Mouse (Mus musculus) left cerebral cortex, adult 9 months (tissue): ENCODE measurements at regions not wholly inside any gene's neighbourhood (a gene's known extent, or its start where the extent isn't known, plus 50 kb on each side); places are given as distances from the start of the nearest gene placed in this dataset.
"Not testable (repeated sequence)": the region's sequence is repeated elsewhere in the genome, so short reads cannot be mapped to it uniquely, and the experiment has no call there.

Source experiments
- DNase-seq, 2 experiments: peaks; one replicate each; pipeline ENCODE4 v3.0.0; 2022; ENCODE audit warnings: low spot score in 2 of 2

DNA sequence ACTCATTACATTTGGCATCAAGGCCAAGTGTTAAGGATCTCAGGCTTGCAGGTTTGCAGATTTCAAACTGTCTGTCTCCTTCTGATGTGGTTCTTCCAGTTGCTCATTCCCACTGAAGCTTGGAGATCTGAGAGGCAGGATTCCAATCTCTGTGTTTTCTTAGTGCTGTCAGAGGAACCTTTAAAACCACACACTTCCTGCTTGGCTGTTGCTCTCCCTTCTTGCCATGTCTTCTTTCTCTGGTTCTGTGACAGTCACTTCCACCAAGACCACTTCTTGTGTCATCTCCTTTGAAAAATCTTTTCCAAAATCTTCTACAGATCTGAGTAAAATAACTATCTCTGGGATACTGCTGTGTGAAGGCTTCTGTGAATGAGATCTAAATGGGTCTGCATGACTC lies 117.3 kb downstream of the Gm5426 start:
- DNase-seq = no peak

DNA sequence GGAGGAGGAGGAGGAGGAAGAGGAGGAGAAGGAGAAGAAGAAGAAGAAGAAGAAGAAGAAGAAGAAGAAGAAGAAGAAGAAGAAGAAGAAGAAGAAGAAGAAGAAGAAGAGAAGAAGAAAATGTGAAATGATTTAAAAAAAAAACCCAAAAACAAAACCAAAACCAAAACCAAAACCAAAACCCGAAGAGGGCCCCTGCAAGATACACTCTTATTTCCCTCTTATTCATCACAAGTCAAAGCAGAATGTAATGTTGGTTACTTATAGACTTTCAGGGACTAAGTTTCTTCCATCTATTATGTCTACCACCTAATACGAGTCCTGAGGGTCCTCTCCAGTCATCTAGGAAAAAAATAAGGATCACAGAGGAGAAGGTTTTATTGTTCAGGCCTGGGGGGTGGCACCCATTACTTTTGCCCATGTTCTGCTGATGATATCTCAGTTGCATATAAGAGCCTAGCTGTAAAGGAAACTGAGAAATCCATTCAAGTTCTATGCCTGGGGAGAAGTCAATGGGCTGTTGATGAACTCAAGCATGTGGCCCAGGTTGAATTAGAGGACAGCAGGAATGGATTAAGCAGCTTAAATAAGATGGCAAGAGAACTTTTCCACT lies 118.0 kb downstream of the Gm5426 start:
- no peak for DNase-seq

DNA sequence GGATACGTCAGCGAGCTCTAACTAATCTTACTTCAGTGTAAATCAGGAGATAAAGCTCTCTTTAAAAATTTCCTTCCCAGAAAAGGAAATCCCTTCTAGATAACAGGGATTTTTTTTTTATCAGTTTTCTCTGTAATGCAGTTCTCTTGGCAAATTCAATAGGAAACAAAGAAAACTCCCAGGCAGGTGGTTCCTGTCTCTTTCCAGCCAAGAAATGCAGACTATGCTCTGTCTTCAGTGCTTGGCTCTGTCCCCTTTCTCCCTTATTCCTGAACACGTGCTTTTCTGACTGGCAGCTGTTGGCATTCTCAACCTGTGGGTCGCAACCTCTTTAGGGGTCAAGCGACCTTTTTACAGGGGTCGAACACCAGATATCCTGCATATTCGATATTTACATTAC lies 121.5 kb downstream of the Gm5426 start:
- DNase-seq = no peak

DNA sequence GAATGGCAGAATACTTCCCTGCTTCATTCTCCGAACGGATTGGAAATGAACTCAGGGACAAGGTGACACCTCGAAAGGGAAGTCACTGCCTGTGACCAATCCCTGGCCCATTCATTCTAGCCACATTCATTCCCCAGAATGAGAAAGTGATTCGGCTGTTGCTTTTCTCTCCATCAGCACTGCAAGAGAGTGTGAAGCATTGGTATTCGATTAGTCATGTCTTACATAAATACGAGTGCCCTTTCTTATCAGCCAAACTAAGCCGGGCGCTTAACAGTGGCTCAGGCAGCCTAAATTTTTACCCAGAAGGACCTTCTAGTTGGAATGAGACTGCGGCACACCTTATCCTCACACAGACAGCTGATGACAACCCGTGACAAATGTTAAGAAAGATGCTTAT lies 122.8 kb downstream of the Gm5426 start:
- no peak for DNase-seq

DNA sequence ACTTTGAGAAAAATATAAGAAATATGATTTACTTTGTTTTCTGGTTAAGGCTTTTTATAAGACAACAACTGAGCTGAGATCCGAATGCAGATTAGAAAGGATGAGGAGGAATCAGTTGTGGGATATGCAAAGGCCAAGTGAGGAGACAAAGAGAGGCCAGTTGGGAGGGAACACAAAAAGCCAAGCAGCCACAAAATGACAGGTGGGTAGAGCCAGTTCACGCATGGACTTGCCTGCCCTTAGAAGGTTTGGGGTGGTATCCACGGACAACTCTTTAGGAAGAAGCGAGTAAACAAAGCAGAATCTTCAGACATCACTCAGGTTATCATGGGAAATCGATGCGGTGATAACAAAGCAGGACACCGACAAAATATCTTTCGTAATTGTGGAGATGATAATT lies 123.2 kb downstream of the Gm5426 start:
- no peak for DNase-seq

DNA sequence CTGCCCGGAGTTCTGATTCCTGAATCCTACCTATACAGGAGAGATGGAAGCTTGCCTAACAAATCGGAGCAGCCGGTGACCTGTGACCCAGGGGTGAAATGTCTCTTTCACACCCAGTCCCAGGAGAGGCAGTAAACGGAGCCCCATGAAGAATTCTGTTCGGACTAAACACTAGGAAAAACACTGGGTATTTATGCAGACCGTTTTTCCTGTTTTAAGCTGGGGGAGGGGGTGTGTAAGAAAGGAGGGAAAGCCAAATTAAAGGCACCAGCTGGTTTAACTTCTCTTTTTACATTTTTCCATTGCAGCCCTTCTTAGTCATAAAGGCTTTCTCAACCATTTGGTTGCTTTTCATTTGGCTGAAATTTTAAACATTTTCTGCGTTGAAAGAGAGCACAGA lies 127.1 kb downstream of the Gm5426 start:
- DNase-seq = peak; percentile 6 to 22

DNA sequence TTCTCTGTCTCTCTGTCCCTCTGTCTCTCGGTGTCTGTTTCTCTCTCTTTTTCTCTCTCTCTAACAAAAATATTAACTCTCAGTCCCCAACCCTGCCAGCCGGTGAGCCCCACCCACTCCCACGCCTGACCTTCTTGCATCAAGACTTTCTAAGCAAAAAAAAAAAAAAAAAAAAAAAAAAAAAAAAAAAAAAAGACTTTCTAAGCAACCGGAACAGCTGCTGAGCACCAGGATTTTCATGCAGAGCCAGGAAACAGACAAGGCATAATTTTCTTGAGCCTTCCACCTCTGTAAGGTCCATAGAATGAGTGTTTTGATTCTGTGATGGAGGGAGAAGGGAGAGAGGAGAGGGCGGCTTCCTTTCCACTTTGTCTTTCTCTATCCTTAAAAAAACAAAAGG lies 128.0 kb downstream of the Gm5426 start:
- no peak for DNase-seq

DNA sequence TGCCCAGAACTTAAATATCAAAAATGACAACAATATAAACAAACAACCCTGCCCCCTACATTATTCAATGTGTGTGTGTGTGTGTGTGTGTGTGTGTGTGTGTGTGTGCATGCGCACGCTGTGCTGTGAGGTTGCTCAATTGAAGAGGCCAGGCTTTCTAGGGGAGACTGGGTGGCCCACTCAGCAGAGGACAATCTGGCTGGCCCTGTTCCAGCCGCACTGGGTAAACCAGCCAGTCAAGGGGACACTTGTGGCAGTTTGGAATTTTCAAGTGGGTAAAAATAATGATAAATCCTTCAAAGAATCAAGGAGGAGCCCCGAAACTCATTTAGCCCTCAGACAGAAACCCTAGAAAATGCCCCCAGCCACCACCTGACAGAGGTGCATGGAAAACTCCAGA lies 128.5 kb downstream of the Gm5426 start:
- no peak for DNase-seq

DNA sequence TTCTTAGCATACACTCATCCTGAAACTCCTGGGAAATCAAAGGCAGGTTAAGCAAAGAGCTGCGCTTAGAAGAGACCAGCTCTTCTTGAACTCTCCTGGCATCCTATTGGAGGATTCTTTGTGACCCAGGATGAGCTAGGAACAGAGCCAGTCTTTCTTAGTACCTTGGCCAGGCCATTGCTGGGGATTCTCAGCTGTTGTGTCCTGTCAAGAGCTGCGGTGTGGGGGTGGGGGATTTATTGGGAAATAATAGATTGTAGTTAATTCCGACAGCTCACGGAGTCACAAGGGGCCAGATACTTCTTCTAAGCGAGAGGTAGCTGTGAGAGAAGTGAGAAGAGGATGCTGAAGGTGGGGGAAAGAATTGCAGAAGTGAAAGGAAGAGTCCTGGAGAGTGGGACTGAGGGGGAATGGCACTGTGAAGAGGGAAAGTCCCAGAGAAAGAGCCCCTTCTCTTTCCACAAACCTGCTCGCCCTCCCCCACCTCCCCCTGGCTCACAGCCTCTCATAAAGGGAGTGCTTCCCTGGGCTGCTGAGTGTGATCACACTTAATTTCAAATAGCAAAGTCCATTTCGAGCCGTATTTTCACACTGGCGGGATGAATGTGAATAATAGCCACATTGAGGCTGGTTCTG lies 129.8 kb downstream of the Gm5426 start:
- DNase-seq = no peak

DNA sequence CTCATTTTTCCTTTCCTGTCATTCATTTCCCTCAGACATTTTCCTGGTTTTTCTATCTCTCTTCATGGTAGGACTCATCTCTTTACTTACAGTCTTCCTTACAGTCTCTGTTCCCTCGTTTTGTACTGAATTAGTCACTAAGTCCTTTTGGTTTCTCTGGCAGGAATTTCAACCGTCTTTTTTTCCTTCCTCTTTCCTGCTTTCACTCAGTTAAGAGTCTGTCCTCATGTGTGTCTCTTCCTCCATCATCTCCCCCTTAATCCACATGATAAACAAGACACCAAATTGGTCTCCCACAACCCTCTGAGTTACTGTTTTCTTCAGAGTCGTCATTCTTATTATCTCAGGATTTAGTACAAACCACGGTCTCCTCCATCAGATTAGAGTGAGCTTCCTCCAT lies 131.2 kb downstream of the Gm5426 start:
- no peak for DNase-seq

DNA sequence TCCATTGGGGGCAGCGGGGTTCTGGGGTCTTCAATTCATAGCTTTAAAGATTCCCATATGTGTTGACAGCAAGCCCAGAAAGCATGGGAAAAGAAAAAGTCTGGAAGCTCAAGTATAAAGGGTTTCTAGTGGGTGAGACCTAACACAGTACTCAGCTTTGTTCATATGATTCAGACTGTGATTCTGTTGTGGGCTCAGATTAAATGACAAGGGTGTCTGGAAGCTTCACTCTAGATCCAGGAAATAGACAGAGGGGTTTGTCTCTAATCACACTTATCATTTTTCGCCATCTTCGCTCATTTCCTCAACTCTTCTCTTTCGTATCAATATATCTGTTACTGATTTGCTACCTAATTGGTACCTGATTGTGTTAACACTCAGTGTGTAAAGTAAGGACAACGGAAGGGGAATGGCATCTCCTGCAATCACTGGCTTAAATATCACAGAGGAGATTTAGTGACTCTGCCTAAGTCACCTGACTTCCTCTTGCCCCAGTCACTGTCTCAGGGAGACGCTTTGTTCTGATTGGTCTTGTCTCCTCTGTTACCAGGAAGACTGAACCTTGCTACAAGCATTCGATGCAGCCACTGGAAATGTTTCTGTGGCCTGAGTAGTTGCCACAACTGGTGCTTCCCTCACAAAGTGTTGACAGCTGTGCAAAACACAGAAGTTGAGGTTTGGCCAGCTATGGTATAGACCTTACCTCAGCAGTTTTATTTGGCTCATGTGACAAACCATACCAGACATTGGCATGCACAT lies 137.4 kb downstream of the Gm5426 start:
- DNase-seq = no peak

DNA sequence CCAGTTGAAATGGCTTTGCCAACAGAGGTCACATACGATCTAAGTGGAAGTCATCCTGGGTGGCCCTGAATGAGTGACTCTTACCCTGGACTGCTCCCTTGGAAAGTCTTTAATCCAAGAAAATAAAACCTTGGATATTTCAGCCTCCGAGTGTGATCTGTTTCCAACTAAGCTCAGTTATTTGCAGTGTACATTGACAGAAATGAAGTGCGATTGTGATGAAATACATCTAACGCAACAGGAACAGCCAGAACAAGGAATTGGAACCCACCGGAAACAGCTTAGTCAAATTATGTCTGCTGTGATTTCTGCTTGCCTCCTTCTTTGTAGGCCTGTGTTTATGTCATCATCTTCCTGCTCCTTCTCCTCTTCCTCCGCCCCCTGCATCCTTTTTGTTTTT lies 143.7 kb downstream of the Gm5426 start:
- no peak for DNase-seq

DNA sequence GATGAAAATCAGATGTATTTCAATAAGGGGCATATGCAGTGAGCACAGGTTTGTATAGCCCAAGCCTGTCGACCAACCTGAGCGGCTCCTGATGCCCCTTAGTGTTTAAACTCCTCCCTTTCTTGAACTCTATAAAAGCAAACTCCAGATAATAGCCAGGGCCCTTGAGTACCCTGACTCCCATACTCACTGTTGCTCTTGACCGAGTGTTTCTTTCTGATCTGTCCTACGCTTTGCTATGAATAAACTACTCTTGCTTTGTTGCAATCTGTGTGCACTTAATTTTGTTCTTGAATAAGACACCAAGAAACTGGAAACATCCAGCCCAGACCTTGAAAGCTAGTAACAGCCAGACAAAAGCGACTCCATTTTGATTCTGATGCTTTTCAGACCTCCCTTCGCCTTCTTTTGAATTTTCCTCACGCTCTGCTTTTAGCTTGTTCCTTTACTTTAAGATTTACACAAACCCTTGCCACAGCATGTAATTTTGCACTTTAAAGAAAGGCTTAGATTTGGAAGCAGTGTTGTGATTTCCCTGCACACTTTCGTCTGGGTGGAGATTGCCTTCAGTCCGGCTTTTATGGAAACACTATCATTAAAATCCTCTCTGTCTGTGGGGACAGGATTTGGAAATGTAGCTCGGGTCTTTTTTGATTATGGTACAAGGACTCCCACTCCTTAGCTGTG lies 149.1 kb downstream of the Gm5426 start:
- no peak for DNase-seq

DNA sequence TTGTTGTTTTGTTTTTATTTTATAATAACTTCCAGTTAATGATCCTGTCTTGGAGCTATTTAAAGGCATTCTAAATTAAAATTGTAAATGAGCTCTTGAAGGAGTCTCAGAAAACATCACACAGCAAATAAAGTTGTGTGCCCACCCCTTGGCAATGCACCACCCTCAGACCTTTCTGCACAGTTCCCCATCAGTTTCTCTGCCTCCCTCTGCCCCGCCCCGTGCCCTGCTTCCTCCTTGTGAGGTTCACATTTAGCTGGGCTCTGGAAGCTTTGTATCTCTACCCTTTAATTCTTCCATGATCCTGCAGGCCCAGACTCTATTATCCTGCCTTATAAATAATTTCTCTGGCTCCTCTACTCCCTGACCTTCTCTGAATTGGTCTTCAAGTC lies 149.7 kb downstream of the Gm5426 start:
- no peak for DNase-seq

DNA sequence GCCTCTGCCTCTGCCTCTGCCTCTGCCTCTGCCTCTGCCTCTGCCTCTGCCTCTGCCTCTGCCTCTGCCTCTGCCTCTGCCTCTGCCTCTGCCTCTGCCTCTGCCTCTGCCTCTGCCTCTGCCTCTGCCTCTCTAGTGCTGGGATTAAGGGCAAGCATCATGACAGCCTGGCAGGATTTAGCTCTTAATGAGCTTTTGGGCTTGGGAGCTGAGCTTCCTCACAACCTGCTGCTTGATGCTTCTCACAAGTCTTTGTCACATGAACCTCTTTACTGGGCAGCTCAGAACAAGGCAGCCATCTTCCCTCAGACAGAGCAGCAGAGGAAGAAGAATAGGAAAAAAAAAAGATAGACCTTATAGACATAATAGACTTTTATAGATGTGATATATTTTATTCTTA lies 152.6 kb downstream of the Gm5426 start:
- DNase-seq = not testable (repeated sequence)

DNA sequence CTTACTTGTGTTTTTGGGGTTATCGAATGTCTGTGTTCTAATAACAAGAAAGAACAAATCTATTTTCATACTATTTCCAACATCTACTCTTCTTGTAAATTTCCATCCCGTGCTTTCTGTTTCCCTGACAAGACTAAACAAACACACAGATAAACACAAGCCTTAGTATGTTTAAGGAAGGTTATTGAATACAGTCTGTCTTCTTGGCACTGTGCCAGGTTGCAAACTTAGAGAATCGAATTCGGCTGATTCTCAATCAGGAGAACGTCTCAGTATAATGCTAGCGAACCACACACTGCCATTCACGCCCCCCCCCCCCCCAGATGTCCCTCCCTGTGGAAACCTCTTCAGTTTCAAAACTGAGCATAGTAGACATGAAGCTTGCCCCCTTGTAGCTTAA lies 157.2 kb downstream of the Gm5426 start:
- no peak for DNase-seq

DNA sequence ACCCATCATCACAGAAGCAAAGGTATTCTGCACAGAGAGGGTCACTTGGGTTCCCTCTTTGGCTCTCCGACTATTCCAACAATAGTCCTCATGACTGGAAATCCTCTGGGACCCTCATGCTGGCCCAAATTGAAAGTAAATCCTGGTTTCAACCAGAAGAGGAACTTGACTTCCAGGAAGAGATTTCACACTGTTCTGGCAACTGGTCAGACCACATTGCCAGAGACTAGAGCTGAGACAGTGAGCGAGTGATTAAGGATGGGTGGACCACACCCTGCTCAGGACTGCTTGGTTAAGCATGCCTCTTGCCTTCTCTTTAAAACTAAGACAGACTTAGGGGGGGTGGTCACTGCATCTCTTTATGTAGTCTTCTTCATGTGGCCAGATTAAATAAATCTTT lies 158.3 kb downstream of the Gm5426 start:
- no peak for DNase-seq

DNA sequence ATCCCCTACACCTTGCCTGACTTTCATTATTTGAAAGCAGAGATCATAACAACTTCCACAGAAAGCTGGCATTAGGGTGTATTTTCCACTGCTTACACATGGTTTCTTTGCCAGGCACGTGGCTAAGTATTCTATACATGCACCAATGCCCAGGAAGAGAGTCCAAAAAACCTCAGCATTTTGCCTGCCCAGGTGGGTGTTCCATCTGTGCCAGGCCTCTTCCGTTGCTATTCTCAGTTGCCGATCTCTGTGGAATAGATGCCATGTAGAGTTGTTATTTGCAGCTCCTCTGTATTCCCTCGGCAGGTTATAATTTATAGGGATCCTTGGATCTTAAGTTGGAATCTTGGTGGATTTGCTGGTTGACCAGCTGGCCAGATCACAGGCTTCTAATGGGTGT lies 161.3 kb downstream of the Gm5426 start:
- DNase-seq = peak in 1 of 2 experiments; percentile 53

DNA sequence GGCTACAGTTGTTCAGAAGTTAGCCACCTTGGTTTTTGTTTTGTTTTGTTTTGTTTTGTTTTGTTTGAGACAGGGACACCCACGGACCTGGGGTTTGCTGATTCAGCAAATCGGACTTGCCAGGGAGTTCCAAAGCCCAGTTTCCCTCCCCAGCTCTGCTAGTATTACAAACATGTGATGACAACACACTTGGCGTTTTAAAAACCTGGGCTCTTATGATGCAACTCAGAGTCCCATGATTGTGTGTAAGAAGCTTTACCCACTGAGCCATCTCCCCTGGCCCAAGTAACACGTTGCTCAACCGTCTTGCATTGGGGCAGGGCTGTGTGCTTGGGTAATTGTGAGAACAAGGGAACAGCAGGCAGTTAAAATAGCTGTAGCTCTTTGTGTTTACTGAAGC lies 162.2 kb downstream of the Gm5426 start:
- DNase-seq = no peak

DNA sequence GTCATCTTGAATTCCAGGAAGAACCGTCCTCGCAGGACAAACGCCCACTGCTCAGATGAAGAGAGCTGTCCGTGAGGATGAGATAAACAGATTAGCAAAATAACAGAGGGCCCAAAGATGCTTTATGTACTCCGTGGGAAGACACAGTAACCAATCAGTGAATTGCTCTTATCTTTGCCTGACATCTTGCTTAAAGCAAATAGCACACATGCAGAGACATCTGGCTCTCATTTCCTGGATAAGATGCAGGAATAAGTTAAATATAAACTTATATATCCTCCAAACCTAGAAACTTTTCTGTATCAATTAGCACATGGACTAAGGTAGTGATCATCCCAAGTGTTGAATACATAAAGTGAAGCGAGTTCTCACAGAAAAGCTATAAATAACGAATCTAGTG lies 169.3 kb downstream of the Gm5426 start:
- DNase-seq = no peak

DNA sequence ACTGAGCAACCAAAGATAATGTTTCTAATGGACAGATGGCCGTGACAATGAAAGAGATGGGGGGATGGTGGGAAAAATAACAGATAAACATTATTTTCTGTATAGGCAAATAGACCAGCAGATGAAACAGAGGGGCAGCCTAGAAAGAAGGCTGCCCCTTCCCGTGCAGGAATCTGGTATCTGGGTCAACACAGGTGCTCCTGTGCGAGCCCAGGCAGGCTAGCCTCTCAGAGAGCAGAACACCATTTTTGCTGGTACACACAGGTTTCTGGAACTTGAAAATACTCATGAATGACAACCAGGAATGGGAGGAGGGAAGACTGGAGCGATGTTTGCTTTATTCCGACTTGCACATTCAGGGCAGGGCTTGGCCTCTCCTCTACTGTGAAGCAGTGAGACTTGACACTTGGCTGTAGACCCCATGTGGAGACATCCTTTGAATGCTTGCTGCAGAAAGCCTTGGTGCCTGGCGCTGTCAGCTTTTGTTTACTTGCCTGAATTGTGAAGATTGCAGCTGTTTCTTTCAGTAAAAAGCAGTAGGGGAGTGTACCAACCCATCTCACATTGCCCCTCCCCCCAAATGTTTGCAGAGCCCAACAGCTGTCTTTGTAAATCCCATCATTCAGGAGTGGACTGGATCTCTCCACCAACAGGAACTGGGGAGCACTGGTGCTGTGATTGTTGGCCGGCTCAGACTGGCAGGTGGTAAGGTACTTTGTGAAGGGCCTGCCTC lies 172.5 kb downstream of the Gm5426 start:
- no peak for DNase-seq

DNA sequence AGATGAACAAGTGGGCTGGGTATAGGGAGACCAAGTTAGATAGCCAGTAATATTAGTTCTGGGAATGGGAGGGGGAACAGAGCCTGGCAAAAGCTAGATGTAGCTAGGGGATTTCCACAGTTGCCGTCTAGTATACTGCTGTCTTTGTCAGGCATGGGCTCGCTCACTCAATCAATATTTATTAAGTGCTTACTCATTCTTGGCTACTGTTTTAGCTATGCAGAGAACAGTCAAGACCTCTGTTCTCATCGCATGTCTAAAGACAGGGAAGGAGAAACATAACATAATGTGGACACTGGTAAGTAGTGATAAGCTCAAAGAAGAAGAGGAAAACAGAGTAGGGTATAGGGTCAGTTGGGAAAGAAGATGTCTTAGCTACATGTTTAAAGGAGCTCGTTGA lies 173.4 kb downstream of the Gm5426 start:
- DNase-seq = no peak
